Mouse (Mus musculus) spleen, adult 18-20 months (tissue): Measurements from ENCODE around the gene Gm21586.
"Not testable (repeated sequence)": the region's sequence is repeated elsewhere in the genome, so short reads cannot be mapped to it uniquely, and the experiment has no call there.

Experiments used
- DNase-seq, 2 experiments: peaks; one replicate each; pipeline ENCODE4 v3.0.0; 2022; ENCODE audit warnings: mixed read lengths in 2 of 2

The Gm21586 gene

GRCm38 (mm10) chr4:42439078-42439477, at the start of gene Gm21586:
TSS of gene Gm21586 (plus strand) at chr4:42439378.
- not testable (repeated sequence) for DNase-seq

DNA sequence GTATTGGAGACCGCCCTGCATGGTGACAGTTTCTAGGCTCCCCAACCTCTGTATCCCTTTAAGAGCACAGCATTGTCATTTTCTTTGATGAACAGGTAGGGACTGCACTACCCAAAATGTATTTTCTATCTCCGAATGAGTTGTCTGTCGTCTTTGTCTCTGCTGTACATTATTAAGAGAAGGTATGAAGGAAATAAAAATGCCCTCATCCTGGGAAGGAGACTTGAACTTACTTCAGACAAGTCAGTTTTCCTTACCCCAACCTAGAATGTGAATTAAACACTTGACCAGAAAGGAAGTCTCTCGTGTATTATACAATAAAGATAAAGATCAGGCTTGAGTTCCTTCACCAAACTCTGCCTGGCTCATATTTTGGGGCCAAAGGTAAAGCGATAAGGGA, 27.3 kb downstream of the Gm21586 start, which contains the start of gene Gm2163:
Gene Gm2163, plus strand, starts transcription at position 301 of the 400 bp plus-strand sequence.
- not testable (repeated sequence) for DNase-seq
